Mouse (Mus musculus) heart, adult 18-20 months (tissue): ENCODE data around the gene Pet100. TPM values are rescaled to one million over a fixed set of nuclear protein-coding genes. Genes with fewer than 3 reads are reported as not detected.

ENCODE experiments used
- DNase-seq, 2 experiments: peaks; one replicate each; pipeline ENCODE4 v3.0.0; 2021 to 2022; ENCODE audit warnings: mixed read lengths in 1 of 2
- total RNA-seq, 2 experiments: library from RNA; stranded (reverse); gene quantifications; 2 replicates each; pipeline ENCODE4 v1.2.3; 2021

Gene Pet100
- total RNA-seq, 2 experiments from 2014 or later = 75.5 to 95.8 TPM

GRCm38 (mm10) chr8:3625445-3625844, 4.1 kb downstream of the Pet100 start, which contains the start of gene Pcp2:
Pcp2 (minus strand) TSS chr8:3625545.
- no peak for DNase-seq

GRCm38 (mm10) chr8:3626971-3627370, 5.6 kb downstream of the Pet100 start:
- DNase-seq = no peak

GRCm38 (mm10) chr8:3628014-3628413, 6.7 kb downstream of the Pet100 start:
- no peak for DNase-seq

- peak; percentile 40 to 56 for DNase-seq
Measured at GRCm38 (mm10) chr8:3630647-3631477, 9.5 kb downstream of the Pet100 start, which contains the start of gene Stxbp2. Stxbp2 (plus strand) TSS chr8:3630955.

- no peak for DNase-seq
Measured at GRCm38 (mm10) chr8:3631478-3631875, 10.1 kb downstream of the Pet100 start.

GRCm38 (mm10) chr8:3645804-3646203, 24.5 kb downstream of the Pet100 start:
- DNase-seq = peak; percentile 18 to 49

- no peak for DNase-seq
Measured at GRCm38 (mm10) chr8:3646824-3647531, 25.6 kb downstream of the Pet100 start.

GRCm38 (mm10) chr8:3647561-3647960, 26.2 kb downstream of the Pet100 start:
- no peak for DNase-seq

- peak in 1 of 2 experiments; percentile 15 for DNase-seq
Measured at GRCm38 (mm10) chr8:3648268-3648667, 26.9 kb downstream of the Pet100 start.

- DNase-seq = no peak
Measured at GRCm38 (mm10) chr8:3648990-3649389, 27.6 kb downstream of the Pet100 start.

- DNase-seq = no peak
Measured at GRCm38 (mm10) chr8:3652845-3653244, 31.5 kb downstream of the Pet100 start.

- DNase-seq = no peak
Measured at GRCm38 (mm10) chr8:3654726-3655508, 33.6 kb downstream of the Pet100 start.

GRCm38 (mm10) chr8:3655526-3655925, 34.2 kb downstream of the Pet100 start, which contains the start of gene Retn:
Retn (plus strand) TSS chr8:3655770.
- DNase-seq = no peak

- DNase-seq = no peak
Measured at GRCm38 (mm10) chr8:3656725-3657381, 35.5 kb downstream of the Pet100 start.

- no peak for DNase-seq
Measured at GRCm38 (mm10) chr8:3660889-3661288, 39.5 kb downstream of the Pet100 start.

- DNase-seq = no peak
Measured at GRCm38 (mm10) chr8:3664405-3664804, 43.1 kb downstream of the Pet100 start.

- DNase-seq = no peak
Measured at GRCm38 (mm10) chr8:3665507-3665906, 44.2 kb downstream of the Pet100 start, which contains the start of gene Mcemp1. Mcemp1 (plus strand) TSS chr8:3665754.

- peak in 1 of 2 experiments; percentile 28 for DNase-seq
Measured at GRCm38 (mm10) chr8:3670388-3670787, 49.0 kb downstream of the Pet100 start.

- peak; percentile 81 to 91 for DNase-seq
Measured at GRCm38 (mm10) chr8:3671980-3672491, 50.7 kb downstream of the Pet100 start, which contains the start of gene Fcor. Fcor (minus strand) TSS chr8:3672362.

- DNase-seq = no peak
Measured at GRCm38 (mm10) chr8:3674671-3675070, 53.3 kb downstream of the Pet100 start.
